Mouse (Mus musculus) ZHBTc4 (cell line): ENCODE measurements around the gene Kif1b.
"Not testable (repeated sequence)": the region's sequence is repeated elsewhere in the genome, so short reads cannot be mapped to it uniquely, and the experiment has no call there.

ENCODE experiments used
- DNase-seq: peaks from one replicate; pipeline ENCODE4 v3.0.0-alpha.2; 2011; ENCODE audit warnings: low read depth, low spot score

Gene Kif1b

GRCm38 (mm10) chr4:149273128-149273527 is 34.4 kb downstream of the Kif1b start:
- DNase-seq = peak; percentile 61

GRCm38 (mm10) chr4:149270541-149270940 is 37.0 kb downstream of the Kif1b start:
- no peak for DNase-seq

GRCm38 (mm10) chr4:149269026-149269425 is 38.5 kb downstream of the Kif1b start:
- DNase-seq = no peak

GRCm38 (mm10) chr4:149264895-149265294 is 42.6 kb downstream of the Kif1b start:
- DNase-seq = no peak

GRCm38 (mm10) chr4:149263218-149263617 is 44.3 kb downstream of the Kif1b start:
- DNase-seq = no peak

- no peak for DNase-seq
Observed at GRCm38 (mm10) chr4:149261466-149261865, 46.0 kb downstream of the Kif1b start.

- DNase-seq = no peak
Observed at GRCm38 (mm10) chr4:149260911-149261310, 46.6 kb downstream of the Kif1b start.

- DNase-seq = no peak
Observed at GRCm38 (mm10) chr4:149259391-149260094, 48.0 kb downstream of the Kif1b start.

GRCm38 (mm10) chr4:149258926-149259325 is 48.6 kb downstream of the Kif1b start:
- DNase-seq = no peak

- DNase-seq = no peak
Observed at GRCm38 (mm10) chr4:149256511-149257300, 50.8 kb downstream of the Kif1b start.

GRCm38 (mm10) chr4:149255277-149256270 is 51.9 kb downstream of the Kif1b start:
- DNase-seq = peak; percentile 36

GRCm38 (mm10) chr4:149254827-149255226 is 52.7 kb downstream of the Kif1b start:
- no peak for DNase-seq

GRCm38 (mm10) chr4:149249311-149249710 is 58.2 kb downstream of the Kif1b start:
- no peak for DNase-seq

GRCm38 (mm10) chr4:149247772-149248171 is 59.7 kb downstream of the Kif1b start:
- DNase-seq = no peak

GRCm38 (mm10) chr4:149247156-149247633 is 60.3 kb downstream of the Kif1b start:
- no peak for DNase-seq

- no peak for DNase-seq
Observed at GRCm38 (mm10) chr4:149246578-149247155, 60.8 kb downstream of the Kif1b start.

GRCm38 (mm10) chr4:149237011-149237410 is 70.5 kb downstream of the Kif1b start:
- DNase-seq = no peak

- no peak for DNase-seq
Observed at GRCm38 (mm10) chr4:149233938-149234337, 73.6 kb downstream of the Kif1b start.

GRCm38 (mm10) chr4:149228682-149229081 is 78.8 kb downstream of the Kif1b start:
- not testable (repeated sequence) for DNase-seq

- no peak for DNase-seq
Observed at GRCm38 (mm10) chr4:149228256-149228655, 79.2 kb downstream of the Kif1b start.

GRCm38 (mm10) chr4:149226311-149226710 is 81.2 kb downstream of the Kif1b start:
- no peak for DNase-seq
